Mouse (Mus musculus): Measurements from ENCODE around the gene Rhbdl3. TPM values are rescaled to one million over a fixed set of nuclear protein-coding genes. Genes with fewer than 3 reads are reported as not detected.

Rhbdl3 gene
- total and polyA plus RNA-seq, 3 experiments: 0.46 to 1.4 (median 0.70) TPM

DNA sequence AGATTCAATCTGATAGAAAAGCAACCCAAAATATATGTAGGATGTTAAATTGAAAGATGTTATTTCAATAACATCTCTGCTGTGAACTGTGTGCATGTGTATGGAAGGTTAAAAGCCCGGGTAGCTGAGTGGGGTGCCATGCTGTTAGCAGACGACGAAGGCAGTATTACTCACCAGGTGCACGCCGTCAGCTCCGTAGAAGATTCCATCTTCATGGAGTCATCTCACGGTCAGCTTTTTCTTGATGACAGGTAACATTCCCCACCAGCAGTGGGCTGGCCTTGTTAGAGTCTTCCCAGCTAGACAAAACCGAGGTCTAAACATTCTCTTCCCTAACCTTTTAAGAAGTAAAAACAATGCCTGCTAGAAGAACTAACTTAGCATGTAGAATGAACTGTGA lies 36.6 kb upstream of the Rhbdl3 start:
- Histone ChIP-seq H3K9ac (ENCODE audit: insufficient read depth, low read depth) (no peak overlapping the region), H3K4me1 (ENCODE audit: control insufficient read depth in 1 of 2, insufficient read depth in 2 of 2) (no peaks in the 10 kb centered on the region), H3K9me3 (replicated peaks; ENCODE audit: low read length) (no peaks in the 10 kb centered on the region), H3K4me3 (replicated peaks in 1 of 3; ENCODE audit: low read depth in 2 of 3, low read length in 2 of 3, poor library complexity in 1 of 3) (no peak overlapping the region), H3K27me3 (replicated peaks) (no peaks in the 10 kb centered on the region), H3K79me2 (replicated peaks; ENCODE audit: control insufficient read depth, extremely low read depth, insufficient read depth, poor library complexity, severe bottlenecking) (no peaks in the 10 kb centered on the region), H3K36me3 (replicated peaks in 1 of 2; ENCODE audit: control insufficient read depth in 1 of 2, insufficient read depth in 1 of 2, low read length in 1 of 2) (peaks cover 28 to 86% of the 10 kb centered on the region in 2 experiments), H3K4me2 (ENCODE audit: insufficient read depth, low read depth, poor library complexity, severe bottlenecking) (no peak overlapping the region), H3K27ac (ENCODE audit: insufficient read depth, low read depth) (no peak overlapping the region)
- TF ChIP-seq CHD2 (IDR thresholded peaks at IDR 0.05; ENCODE audit: low read length) (no peak), MYC (IDR thresholded peaks at IDR 0.05; ENCODE audit: low read depth, low read length) (no peak), MAX (IDR thresholded peaks at IDR 0.05; ENCODE audit: low read length) (no peak), CTCF (conservative IDR thresholded peaks at IDR 0.05 in 1 of 2, IDR thresholded peaks at IDR 0.05 in 1 of 2; ENCODE audit: low read depth in 2 of 2, low read length in 2 of 2) (no peak), JUND (conservative IDR thresholded peaks at IDR 0.05; ENCODE audit: low read depth, low read length) (no peak), HCFC1 (IDR thresholded peaks at IDR 0.05; ENCODE audit: low read depth, low read length) (no peak)
- dilution Hi-C loops (cut with MboI; ENCODE audit: extremely low pct_ligation_motif_present, extremely low pct_unique_long_range_greater_than_20kb, low sequenced_read_pairs) (no loop called here), in situ Hi-C loops (cut with MboI; ENCODE audit: low pct_ligation_motif_present, low pct_unique_long_range_greater_than_20kb, low sequenced_read_pairs) (no loop called here)
- no peak for DNase-seq (ENCODE audit: extremely low read depth)

- no peaks in the 10 kb centered on the region for H3K4me1 ChIP-seq (ENCODE audit: control insufficient read depth in 1 of 2, insufficient read depth in 2 of 2)
- TF ChIP-seq POLR2AphosphoS2 (IDR thresholded peaks at IDR 0.05; ENCODE audit: low read depth, low read length): peak; percentile 33; the same call in 1 of the 2 replicates
- no peak for TF ChIP-seq EP300 (IDR thresholded peaks at IDR 0.05; ENCODE audit: low read length)
- H3K4me2 ChIP-seq (ENCODE audit: insufficient read depth, low read depth, poor library complexity, severe bottlenecking): no peak overlapping the region
- H3K9me3 ChIP-seq (replicated peaks; ENCODE audit: low read length): peaks cover 3% of the 10 kb centered on the region
- no peaks in the 10 kb centered on the region for H3K79me2 ChIP-seq (replicated peaks; ENCODE audit: control insufficient read depth, extremely low read depth, insufficient read depth, poor library complexity, severe bottlenecking)
- H3K36me3 ChIP-seq (replicated peaks in 1 of 2; ENCODE audit: control insufficient read depth in 1 of 2, insufficient read depth in 1 of 2, low read length in 1 of 2): peaks cover 4 to 30% of the 10 kb centered on the region in 2 experiments
- no peak overlapping the region for H3K4me3 ChIP-seq (replicated peaks in 1 of 3; ENCODE audit: low read depth in 2 of 3, low read length in 2 of 3, poor library complexity in 1 of 3)
- in situ Hi-C loops (cut with MboI; ENCODE audit: low pct_ligation_motif_present, low pct_unique_long_range_greater_than_20kb, low sequenced_read_pairs): no loop called here
- no peak for DNase-seq (ENCODE audit: extremely low read depth)
- H3K27ac ChIP-seq (ENCODE audit: insufficient read depth, low read depth): no peak overlapping the region
- dilution Hi-C loops (cut with MboI; ENCODE audit: extremely low pct_ligation_motif_present, extremely low pct_unique_long_range_greater_than_20kb, low sequenced_read_pairs): no loop called here
- no peak overlapping the region for H3K9ac ChIP-seq (ENCODE audit: insufficient read depth, low read depth)
- no peaks in the 10 kb centered on the region for H3K27me3 ChIP-seq (replicated peaks)
Measured at GRCm38 (mm10) chr11:80271096-80271495, 29.6 kb upstream of the Rhbdl3 start.

GRCm38 (mm10) chr11:80275011-80275410 lies 25.7 kb upstream of the Rhbdl3 start:
- TF ChIP-seq MAZ (IDR thresholded peaks at IDR 0.05; ENCODE audit: low read depth, low read length) (no peak), CHD2 (IDR thresholded peaks at IDR 0.05; ENCODE audit: low read length) (no peak), CTCF (conservative IDR thresholded peaks at IDR 0.05 in 1 of 2, IDR thresholded peaks at IDR 0.05 in 1 of 2; ENCODE audit: low read depth in 2 of 2, low read length in 2 of 2) (peak in 1 of 2 experiments; percentile 37; a peak in 3 of 4 replicates), RAD21 (IDR thresholded peaks at IDR 0.05; ENCODE audit: low read depth, low read length) (peak; percentile 35), MEF2A (IDR thresholded peaks at IDR 0.05; ENCODE audit: borderline replicate concordance, low read depth, low read length) (no peak)
- Histone ChIP-seq H3K27ac (ENCODE audit: insufficient read depth, low read depth) (no peak overlapping the region), H3K4me3 (replicated peaks in 1 of 3; ENCODE audit: low read depth in 2 of 3, low read length in 2 of 3, poor library complexity in 1 of 3) (no peak overlapping the region), H3K79me2 (replicated peaks; ENCODE audit: control insufficient read depth, extremely low read depth, insufficient read depth, poor library complexity, severe bottlenecking) (no peaks in the 10 kb centered on the region), H3K36me3 (replicated peaks in 1 of 2; ENCODE audit: control insufficient read depth in 1 of 2, insufficient read depth in 1 of 2, low read length in 1 of 2) (peaks cover 0 to 2% of the 10 kb centered on the region in 2 experiments), H3K9ac (ENCODE audit: insufficient read depth, low read depth) (no peak overlapping the region), H3K27me3 (replicated peaks) (no peaks in the 10 kb centered on the region), H3K4me2 (ENCODE audit: insufficient read depth, low read depth, poor library complexity, severe bottlenecking) (no peak overlapping the region), H3K4me1 (ENCODE audit: control insufficient read depth in 1 of 2, insufficient read depth in 2 of 2) (0 out of 4 replicates have a peak, but pooled peaks cover 0 to 1% of the 10 kb centered on the region in 2 experiments), H3K9me3 (replicated peaks; ENCODE audit: low read length) (peaks cover 3% of the 10 kb centered on the region)
- in situ Hi-C loops (cut with MboI; ENCODE audit: low pct_ligation_motif_present, low pct_unique_long_range_greater_than_20kb, low sequenced_read_pairs): loop anchor here (25.0 kb wide), 1 partner anchor 537 kb away; the partner anchor contains the start of gene Tmem98
- dilution Hi-C loops (cut with MboI; ENCODE audit: extremely low pct_ligation_motif_present, extremely low pct_unique_long_range_greater_than_20kb, low sequenced_read_pairs): no loop called here
- peak; percentile 22 for DNase-seq (ENCODE audit: extremely low read depth)

Data from CH12.LX (cell line).